Mouse (Mus musculus) retina, postnatal 7 days (tissue): Measurements from ENCODE around the gene Ripor2.

Experiments
- DNase-seq: peaks from one replicate; pipeline ENCODE4 v3.0.0-alpha.2; 2012; ENCODE audit warnings: low read depth, low spot score

Ripor2 gene

GRCm38 (mm10) chr13:24581833-24582232 is at the start of gene Ripor2:
Gene Ripor2, plus strand, starts transcription at chr13:24582189.
- DNase-seq: no peak

DNA sequence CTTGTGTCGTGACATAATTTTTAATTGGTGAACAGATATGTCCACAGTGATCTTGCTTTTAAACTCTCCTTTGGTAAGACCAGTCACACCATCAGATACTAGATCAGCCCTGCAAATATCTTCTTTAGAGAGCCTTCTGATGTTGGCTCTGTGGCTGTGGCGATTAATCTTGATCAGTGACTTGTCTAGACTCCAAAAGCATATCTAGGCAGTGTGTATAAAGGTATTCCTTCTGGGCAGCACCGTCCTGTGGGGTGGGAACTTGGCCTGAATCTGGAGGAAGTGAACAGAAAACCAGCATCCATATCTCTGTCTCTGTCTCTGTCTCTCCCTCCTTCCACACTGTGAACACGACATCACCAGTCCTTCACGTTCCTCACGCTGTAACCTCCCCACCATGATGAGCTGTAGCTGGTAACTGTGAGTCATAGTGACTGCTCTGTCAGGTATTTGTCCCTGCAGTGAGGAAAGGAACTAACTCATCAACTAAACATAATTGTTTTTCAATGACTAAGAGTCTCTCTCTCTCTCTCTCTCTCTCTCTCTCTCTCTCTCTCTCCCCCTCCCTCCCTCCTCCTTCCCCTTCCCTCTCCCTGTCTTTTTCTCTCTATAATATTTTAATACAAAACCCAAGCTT is 45.3 kb upstream of the Ripor2 start:
- DNase-seq: no peak

- no peak for DNase-seq
These were observed 44.0 kb upstream of the Ripor2 start for GRCm38 (mm10) chr13:24538012-24538411.

GRCm38 (mm10) chr13:24538941-24539340 is 43.0 kb upstream of the Ripor2 start:
- DNase-seq: no peak

GRCm38 (mm10) chr13:24545677-24546076 is 36.3 kb upstream of the Ripor2 start:
- no peak for DNase-seq

DNA sequence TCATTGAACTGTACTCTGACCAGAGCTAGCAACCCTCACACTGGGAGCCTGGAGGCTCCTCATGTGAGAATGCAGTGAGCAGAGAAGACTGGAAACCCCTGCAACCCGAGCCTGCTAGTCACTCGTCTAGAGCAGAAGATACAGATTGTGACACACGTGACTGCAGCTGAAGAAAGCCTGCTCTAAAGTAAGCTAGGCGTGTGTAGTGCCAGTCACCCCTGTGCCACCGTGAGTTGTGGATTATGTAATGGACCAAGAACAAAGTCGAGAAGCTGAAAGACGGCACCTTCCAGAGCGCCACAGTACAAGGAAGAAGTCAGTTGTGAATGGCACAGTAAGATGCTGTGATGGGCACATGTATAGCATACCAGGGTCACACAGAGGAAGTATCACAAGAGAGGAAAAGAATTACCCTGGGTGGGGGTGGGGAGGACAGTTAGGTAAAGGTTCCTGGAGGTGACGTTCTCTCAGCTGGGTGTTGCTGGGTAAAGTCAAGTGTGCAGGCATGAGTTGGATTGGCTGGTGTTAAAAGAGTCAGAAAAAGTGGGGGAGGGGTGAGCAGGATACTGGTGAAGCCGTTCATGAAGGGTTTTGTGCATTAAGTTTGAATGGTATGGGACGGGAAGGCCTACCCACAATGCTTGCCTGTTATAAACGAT is 35.1 kb upstream of the Ripor2 start:
- no peak for DNase-seq

- no peak for DNase-seq
These were observed 33.1 kb upstream of the Ripor2 start for GRCm38 (mm10) chr13:24548911-24549310.

DNA sequence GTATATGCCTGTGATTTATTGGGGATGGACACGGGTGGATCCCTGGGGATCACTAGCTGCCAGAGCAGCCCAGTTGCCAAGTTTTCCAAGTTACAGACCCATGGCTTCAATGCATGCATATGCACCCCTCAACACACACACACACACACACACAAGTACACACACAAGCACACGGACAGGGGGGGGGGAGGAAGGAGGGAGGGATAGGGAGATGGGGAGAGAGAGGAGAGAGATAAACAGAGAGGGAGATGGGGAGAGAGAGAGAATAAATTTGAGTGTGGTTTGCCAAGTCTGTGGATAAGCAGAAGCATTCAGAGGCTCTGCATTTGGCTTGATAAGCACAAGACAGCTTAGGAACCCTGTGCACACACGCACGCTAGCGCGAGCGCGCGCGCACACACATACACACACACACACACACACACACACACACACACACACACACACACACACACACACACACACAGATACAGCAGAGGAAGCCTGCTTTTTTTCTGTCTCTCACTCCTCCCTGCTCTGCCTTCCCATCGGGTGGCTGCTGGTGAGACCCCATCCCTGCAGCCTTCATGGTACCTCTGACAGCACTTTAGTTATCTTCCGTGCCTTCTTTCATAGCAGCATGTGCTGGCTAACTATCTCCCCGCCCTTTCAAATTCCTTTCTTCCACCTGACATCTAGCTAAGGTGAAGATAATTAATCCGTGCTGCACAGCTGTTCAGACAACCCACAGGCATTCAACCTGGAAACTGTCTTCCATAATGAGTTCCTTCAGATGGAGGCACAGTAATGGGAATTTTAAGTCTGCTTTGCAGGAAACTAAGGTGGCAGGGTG is 30.7 kb upstream of the Ripor2 start:
- no peak for DNase-seq

DNA sequence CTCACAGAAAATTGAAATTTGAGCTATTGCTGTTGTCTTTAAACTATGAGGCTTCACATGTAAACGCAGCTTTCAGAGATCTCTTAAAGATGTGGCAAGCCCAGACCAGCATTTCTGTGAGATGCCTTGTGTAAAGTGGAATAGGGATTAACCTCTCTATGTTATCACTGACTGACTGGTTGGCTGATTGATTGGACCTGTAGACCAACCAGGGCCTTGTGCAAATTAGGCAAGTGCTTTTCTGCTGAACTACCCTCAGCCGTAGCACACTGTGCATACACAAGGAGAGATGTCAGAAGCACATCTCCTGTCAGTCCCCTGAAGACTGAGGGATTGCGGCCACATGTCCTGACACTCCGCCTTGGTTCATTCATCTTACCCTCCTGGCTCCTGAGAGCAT is 29.9 kb upstream of the Ripor2 start:
- no peak for DNase-seq

GRCm38 (mm10) chr13:24561391-24561790 is 20.6 kb upstream of the Ripor2 start:
- no peak for DNase-seq

GRCm38 (mm10) chr13:24564706-24565105 is 17.3 kb upstream of the Ripor2 start:
- DNase-seq: no peak

DNA sequence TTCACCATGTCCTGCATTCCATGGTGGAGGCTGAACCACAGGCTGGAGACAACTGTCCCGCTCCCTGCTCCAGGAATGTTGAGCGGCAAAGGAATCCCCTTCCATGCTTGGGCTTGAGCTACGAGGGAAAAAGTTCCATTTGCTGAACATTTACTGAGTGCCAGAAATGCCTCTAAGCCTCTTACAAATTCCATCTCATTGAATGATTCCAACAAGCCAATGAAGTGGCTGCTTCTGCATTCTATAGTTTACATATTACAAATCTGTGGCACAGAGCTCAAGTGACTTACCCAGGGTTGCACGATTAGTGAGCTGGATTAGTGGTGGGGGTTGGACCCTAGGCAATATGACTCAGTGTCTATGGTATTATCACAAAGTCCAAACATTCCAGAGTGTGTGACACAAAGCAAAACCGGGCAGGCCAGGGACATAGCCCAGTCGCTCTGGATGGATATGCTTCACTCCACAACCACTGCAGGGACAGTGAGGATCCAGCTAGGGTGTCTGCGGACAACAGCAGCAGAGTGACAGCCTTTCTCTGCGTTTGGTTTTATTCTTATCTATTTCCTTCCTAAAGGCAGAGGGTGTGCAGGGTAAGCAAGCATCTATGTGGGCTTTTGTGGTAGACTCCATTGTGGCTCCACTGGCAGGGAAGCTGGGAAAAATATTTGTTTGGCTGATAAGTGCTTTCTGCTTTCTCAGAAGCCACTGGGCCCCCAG is 16.6 kb upstream of the Ripor2 start:
- no peak for DNase-seq

GRCm38 (mm10) chr13:24565950-24566320 is 16.1 kb upstream of the Ripor2 start:
- no peak for DNase-seq

DNA sequence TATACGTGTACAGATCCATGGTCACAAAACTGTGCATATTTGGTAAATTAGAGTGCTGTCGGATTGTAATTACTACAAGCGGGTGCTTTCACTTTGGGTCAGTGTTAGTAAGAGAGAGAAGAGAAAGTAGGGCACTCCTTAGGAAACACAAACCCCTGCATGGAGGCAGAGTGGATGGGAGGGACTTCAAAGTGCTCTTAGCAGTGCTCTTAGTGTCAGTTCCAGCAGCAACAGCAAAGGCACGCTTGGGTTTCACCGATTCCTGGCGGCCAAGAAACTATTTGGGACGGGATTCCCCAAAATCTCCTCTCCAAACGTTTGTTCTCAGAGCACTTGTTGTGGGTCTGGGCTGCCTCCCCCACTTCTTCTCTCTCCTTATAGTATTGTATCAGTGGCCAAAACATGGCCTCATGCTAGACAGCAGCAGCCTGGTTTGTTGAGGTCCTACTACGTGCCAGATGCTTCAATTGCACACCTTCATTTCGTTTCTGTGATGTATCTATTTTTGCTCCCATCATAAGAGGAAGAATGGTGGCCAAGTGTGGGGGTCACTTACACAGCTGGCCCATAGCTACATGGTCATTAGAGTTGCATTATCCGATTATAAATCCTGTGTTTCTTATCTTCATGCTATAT is 14.7 kb upstream of the Ripor2 start:
- DNase-seq: no peak

GRCm38 (mm10) chr13:24569066-24569465 is 12.9 kb upstream of the Ripor2 start:
- DNase-seq: no peak

DNA sequence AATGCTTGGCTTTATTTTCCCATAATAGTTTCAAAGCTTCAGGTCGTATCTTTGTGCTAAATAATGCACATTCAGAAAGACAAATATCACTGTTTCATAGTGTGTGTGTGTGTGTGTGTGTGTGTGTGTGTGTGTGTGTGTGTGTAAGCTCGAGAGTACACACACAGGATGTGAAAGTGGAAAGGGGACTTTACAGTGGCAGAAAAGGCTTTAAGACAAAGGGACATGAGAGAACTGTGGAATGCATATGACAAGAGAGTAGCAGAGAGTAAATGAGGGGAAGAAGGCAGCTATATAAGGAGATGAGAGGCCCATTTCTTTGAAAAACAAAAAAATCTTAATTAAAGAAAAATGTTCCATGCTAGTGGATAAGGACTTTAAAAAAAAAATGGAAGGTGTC is 11.3 kb upstream of the Ripor2 start:
- no peak for DNase-seq

DNA sequence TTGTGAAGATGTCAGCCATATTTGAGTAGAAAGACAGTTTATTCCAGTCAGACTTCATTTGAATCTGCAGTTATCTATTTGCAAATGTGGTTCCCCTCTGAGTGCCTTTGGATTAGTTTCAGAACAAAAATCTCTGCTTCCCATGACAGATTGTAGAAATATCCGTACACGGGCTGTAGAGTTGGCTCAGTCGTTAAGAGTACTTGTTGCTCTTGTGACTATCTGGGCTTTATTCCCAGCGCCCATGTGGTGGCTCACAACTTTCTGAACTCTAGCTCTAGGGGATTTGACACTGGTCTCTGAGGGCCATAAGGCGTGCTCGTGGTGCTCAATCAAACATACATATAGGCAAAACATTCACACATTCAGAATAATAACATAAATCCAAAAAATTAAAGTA is 10.1 kb upstream of the Ripor2 start:
- DNase-seq: no peak

GRCm38 (mm10) chr13:24575126-24575525 is 6.9 kb upstream of the Ripor2 start:
- DNase-seq: no peak

DNA sequence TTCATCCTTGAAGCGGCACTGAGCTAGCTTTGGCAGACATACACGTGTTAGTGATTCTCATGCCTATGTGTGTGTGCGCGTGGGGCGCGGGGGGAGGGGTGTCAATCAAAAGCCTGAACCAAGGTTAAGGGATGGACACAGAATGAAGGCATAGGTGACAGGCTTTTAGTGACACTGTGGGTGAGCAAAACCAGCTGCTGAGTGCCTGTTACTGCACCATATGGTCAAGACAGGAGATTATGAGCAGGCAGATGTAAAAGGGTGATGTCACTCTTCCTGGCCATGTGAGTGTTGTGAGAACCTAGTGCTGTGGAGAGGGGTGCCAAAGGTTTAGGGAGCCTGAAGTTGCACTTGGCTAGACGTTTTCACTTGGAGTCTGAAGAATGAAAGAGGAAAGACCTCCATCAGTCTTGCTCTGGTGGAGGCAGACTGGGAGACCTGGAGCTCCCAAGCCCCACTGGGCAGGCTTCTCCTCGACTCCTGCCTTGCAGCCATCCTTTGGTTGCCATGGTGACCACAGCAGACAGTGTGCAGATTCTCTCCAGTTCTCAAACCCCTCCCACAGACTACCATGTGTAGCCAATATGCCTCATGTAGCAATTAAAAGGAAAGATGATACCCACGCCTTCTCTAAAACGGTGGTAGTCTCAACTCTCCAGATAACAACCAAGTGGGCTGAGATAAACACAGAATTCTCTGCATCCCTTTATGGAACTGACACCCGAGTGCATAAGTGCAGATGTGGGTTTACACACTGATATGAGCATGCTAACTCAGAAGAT is 5.5 kb upstream of the Ripor2 start:
- no peak for DNase-seq

DNA sequence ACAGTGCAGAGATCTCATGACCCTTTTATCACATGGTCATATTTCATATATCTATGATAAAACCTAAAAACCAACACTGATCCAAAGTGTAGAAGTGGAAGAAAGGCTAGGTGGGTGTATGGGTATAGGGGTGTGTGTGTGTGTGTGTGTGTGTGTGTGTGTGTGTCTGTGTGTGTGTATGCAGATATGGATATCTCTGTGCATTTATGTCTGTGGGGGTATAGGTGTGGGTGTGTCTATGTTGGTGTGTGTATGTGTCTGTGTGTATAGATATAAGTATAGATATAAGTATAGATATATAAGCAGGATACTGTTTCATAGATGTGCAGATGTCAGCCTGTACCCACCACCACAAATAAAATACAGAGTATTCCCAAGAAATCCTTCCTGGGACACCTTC is 3.7 kb upstream of the Ripor2 start:
- no peak for DNase-seq

DNA sequence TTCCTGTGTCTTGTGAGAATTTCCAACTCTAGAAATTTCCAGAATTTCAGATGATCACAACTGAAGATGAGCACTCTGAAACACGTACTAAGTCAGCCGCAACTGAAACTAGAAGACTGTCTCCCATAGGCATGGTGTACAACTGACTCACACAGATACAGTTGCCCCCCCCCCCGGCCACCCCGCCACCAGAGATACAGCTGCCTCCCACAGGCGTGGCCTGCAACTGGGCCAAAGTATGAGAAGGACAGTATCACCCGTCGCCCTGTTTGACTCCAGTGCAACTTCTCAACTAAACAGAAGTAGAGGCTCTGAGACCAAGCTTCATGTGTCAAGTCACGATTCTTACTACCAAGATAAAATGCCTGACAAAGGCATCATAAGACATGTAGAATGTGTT is 1.2 kb upstream of the Ripor2 start:
- no peak for DNase-seq
